Mouse (Mus musculus): ENCODE data around the gene Tnfsfm13.

Gene Tnfsfm13

GRCm38 (mm10) chr11:69655264-69656064, 40.4 kb downstream of the Tnfsfm13 start, which contains the start of gene Sox15:
Gene Sox15, plus strand, starts transcription at chr11:69655314.
- DNase-seq (ENCODE audit: low spot score) = peak; percentile 72

GRCm38 (mm10) chr11:69654760-69655159, 41.1 kb downstream of the Tnfsfm13 start:
- DNase-seq (ENCODE audit: low spot score) = peak; percentile 19

- DNase-seq (ENCODE audit: low spot score) = no peak
Observed at GRCm38 (mm10) chr11:69653399-69653798, 42.5 kb downstream of the Tnfsfm13 start.

- no peak for DNase-seq (ENCODE audit: low spot score)
Observed at GRCm38 (mm10) chr11:69645860-69646259, 50.0 kb downstream of the Tnfsfm13 start.

GRCm38 (mm10) chr11:69635471-69635870, 60.4 kb downstream of the Tnfsfm13 start:
- no peak for DNase-seq (ENCODE audit: low spot score)

- no peak for DNase-seq (ENCODE audit: low spot score)
Observed at GRCm38 (mm10) chr11:69633128-69633866, 62.6 kb downstream of the Tnfsfm13 start.

Measured in ovary, postnatal 36 days (tissue).